Mouse (Mus musculus): ENCODE data around the gene 1700067K01Rik. TPM values are rescaled to one million over a fixed set of nuclear protein-coding genes. Genes with fewer than 3 reads are reported as not detected.
"Not testable (repeated sequence)": the region's sequence is repeated elsewhere in the genome, so short reads cannot be mapped to it uniquely, and the experiment has no call there.

1700067K01Rik gene
- total RNA-seq, 4 experiments from 2014 or later: 0.34 to 0.77 (median 0.48) TPM

DNA sequence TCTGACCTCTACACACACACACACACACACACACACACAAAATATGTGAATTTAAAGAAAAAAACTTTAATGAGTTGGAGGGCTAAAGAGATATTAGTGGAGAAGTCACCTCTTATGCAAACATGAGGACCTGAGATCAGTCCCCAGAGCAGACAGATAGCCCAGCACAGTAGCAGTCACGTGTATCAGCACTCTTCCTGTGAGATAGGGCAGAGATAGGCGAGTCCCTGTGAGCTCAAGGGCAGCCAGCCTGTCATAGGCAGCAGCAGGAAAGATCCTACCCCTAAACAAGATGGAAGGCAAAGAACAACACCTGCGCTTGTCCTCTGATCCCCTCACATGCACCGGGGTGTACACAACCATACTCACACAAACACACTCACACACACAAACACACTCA lies 18.9 kb upstream of the 1700067K01Rik start:
- DNase-seq (ENCODE audit: low spot score in 2 of 2): no peak

DNA sequence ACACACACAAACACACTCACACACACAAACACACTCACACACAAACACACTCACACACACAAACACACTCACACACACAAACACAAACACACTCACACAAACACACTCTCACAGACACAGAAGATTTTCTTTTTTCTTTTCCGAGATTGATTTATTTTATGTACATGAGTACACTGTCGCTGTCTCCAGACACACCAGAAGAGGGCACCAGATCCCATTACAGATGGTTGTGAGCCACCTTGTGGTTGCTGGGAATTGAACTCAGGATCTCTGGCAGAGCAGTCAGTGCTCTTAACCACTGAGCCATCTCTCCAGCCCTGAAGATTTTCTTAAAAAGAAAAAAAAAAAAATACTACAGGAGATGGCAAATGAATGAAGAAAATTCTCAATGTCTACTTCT lies 18.1 kb upstream of the 1700067K01Rik start:
- not testable (repeated sequence) for DNase-seq (ENCODE audit: low spot score in 2 of 2)

DNA sequence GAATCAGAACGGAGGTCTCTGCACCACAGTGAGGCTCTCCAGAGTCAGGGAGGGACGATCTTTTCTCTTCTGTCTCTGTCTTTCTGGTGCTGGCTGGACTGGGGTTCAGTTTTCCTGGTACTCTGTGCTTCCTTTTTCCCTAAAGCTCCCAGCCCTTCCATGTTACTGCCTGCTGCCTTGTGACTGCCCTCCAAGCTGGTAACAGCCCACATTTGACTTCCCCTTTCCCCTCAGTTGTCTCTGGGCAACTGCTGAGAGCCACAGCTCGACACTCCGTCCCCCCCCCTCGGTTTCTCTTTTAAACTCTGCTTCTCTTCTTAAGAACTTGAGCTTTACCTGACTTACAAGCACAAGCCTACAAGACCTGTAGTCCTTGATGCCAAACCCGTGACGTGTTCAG lies 12.1 kb upstream of the 1700067K01Rik start:
- DNase-seq (ENCODE audit: low spot score in 2 of 2): no peak

DNA sequence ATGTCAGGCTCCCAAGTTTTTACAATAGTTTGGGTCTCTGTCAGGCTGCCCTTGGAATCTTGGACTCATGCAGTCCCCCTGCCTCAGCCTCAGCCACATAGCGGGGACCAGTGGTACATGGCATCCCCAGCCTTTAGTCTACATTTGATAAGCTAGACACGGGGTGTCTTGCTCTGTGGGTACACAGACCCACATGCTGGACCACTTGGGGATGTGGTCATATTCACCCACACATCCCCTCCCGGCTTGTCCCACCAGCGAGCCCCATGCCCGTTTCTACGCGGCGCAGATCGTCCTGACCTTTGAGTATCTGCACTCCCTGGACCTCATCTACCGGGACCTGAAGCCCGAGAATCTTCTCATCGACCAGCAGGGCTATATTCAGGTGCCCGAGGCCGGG lies 11.1 kb upstream of the 1700067K01Rik start:
- no peak for DNase-seq (ENCODE audit: low spot score in 2 of 2)

DNA sequence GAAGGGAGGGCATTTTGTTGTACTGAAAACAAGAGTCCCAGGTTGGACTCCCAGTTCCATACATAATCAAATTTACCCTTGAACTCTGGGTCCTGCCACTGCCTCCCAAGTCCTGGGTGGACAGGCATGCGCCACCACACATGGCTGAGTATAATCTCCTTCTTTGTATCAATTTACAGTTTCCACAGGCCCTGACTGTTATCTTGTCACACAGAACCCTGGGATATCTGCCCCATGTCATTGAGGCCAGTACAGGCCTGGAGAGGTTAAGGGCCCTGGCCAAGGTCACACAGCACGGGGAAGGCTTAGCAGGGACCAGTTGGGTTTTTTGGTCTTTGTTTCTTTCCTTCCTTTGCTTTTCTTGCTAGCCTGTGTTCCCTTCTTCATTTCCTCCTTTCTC lies 8.8 kb upstream of the 1700067K01Rik start:
- no peak for DNase-seq (ENCODE audit: low spot score in 2 of 2)

DNA sequence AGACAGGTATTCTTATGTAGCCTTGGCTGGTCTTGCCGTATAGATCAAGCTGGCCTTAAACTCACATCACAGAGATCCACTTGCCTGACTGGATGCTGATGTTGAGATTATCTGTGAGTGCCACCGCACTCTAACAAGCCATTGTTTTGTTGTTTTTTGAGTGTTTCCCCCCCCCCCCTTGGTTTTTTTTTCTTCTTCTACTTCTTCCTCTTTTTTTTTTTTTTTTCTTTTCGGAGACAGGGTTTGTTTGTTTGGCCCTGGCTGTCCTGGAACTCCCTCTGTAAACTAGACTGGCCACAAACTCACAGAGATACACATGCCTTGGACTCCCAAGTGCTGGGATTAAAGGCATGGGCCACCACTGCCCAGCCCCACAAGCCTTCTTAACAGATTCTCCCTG lies 7.3 kb upstream of the 1700067K01Rik start:
- DNase-seq (ENCODE audit: low spot score in 2 of 2): no peak

DNA sequence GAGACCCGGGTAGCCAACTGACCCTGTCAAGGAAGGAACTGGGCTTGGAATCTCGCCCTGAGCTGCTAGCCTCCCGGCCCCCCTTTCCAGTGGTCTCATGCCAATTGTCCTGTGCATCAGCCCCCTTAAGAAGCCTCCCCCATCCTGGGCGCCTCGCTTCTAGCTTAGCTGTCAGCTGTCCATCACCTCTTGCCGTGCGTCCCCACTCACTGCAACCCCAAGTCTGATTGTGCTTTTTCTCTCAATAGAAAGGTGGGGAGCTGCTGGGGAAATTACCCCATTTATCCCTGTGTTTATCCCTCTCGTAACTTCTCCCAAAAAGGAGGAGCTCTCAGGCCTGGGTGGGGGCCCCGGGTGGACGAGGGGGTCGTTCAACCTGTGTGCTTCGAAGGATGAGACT lies 5.3 kb upstream of the 1700067K01Rik start:
- peak in 1 of 2 experiments; percentile 38 for DNase-seq (ENCODE audit: low spot score in 2 of 2)

DNA sequence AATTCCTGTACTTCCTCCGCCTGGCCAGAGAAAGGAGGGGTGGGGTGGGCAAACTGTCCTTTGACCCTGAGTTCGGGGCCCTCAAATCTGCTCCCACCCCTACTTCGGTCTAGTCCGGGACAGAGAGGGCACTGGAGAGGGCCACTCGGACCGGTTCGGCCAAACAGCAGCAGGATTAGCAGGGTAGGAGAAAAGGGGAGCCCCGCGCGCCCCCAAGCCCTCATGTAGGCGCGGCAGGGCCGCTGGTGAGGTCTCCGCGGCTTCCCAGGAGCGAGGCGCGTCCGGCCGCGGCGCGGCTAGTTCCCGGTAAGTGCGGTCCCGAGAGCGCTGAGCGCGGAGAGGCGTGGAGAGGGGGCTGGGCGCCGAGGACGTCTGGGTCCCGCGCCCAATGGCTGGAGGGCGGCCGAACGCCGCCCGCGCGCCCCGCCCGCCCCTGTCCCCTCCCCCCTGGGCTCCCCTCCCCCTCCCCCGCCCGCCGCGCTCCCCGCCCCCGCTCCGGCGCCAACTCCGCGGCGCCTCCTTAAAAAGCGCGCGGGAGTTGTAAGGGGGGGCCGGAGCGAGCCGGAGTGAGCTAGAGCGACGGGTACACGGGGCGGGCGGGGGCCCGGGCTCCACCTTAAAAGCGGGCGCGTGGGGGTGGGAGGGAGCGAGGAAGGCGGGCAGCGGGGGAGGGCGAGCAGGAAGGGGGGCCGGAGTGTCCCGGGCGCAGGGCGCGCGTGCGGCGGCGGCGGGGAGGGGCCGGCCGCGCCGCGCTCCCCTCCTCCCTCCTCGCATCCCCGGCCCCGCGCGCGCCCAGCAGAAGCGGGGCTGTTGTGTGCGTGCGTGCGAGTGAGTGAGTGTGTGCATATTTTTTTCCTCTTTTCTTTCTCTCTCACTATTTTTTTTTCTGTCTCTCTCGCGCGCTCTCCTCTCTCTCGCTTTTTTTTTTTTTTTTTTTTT lies 4.5 kb upstream of the 1700067K01Rik start:
- peak; percentile 67 to 75 for DNase-seq (ENCODE audit: low spot score in 2 of 2)

DNA sequence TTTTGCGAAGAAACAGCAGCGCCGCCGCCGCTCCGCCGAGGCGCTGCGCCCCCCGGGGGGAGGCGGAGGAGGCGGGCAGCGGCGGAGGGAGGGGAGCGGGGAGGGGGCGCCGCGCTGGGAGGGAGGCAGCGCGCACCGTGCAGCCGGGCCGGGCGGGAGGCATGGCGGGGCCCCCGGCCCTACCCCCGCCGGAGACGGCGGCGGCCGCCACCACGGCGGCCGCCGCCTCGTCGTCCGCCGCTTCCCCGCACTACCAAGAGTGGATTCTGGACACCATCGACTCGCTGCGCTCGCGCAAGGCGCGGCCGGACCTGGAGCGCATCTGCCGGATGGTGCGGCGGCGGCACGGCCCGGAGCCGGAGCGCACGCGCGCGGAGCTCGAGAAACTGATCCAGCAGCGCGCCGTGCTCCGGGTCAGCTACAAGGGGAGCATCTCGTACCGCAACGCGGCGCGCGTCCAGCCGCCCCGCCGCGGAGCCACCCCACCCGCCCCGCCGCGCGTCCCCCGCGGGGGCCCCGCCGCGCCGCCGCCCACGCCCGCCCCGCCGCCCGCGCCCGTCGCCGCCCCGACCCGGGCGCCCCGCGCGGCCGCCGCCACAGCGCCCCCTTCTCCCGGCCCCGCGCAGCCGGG lies 3.7 kb upstream of the 1700067K01Rik start, which contains the start of gene Samd1:
TSS of gene Samd1 (plus strand) at position 162 of the 631 bp plus-strand sequence.
- peak in 1 of 2 experiments; percentile 57 for DNase-seq (ENCODE audit: low spot score in 2 of 2)

DNA sequence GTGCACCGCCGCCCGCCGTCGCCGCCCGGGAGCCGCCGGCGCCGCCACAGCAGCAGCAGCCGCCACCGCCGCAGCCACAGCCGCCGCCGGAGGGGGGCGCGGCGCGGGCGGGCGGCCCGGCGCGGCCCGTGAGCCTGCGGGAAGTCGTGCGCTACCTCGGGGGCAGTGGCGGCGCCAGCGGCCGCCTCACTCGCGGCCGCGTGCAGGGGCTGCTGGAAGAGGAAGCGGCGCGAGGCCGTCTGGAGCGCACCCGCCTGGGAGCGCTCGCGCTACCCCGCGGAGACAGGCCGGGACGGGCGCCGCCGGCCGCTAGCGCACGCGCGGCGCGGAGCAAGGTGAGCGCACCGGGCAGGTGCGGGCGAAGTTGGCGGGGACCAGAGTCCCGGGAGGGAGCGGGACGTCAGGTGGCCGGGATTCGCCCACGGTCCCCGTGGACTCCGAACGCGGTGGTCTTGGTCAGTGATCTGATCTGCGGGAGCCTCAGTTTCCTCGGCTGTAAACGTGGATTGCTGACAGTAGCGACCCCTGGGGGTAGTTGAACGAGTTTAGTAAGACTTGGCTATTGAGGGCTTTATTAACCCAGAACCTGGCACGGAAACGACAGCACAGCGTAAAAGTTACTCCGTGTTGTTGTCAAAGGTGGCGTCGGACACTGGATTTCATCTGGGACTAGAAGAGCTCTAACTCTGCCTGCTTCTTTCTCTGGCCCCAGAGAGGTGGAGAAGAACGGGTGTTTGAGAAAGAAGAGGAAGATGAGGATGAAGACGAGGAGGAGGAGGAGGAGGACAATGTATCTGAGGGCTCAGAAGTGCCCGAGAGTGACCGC lies 2.9 kb upstream of the 1700067K01Rik start:
- peak in 1 of 2 experiments; percentile 53 for DNase-seq (ENCODE audit: low spot score in 2 of 2)

DNA sequence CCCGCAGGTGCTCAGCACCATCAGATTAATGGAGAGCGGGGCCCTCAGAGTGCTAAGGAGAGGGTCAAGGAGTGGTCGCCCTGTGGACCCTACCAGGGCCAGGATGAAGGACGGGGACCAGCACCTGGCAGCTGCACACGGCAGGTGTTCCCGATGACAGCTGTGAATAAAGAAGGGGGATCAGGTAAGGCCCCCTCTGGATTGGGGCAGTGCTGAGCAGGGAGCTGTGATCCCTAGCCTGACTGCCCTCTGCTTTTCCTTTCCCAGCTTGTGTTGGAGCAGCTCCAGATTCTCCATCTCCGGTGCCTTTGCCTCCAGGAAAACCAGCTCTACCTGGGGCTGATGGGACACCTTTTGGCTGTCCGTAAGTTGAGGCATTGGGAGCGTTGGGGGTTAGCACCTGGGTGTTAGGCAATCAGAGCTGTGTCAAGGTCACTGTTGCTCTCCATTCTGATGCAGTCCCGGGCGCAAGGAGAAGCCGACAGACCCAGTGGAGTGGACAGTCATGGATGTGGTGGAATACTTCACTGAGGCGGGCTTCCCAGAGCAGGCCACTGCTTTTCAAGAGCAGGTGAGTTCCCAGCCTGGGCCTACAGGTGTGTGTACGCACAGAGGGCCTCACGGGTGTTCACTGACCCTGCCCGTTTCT lies 2.1 kb upstream of the 1700067K01Rik start:
- DNase-seq (ENCODE audit: low spot score in 2 of 2): peak in 1 of 2 experiments; percentile 38

DNA sequence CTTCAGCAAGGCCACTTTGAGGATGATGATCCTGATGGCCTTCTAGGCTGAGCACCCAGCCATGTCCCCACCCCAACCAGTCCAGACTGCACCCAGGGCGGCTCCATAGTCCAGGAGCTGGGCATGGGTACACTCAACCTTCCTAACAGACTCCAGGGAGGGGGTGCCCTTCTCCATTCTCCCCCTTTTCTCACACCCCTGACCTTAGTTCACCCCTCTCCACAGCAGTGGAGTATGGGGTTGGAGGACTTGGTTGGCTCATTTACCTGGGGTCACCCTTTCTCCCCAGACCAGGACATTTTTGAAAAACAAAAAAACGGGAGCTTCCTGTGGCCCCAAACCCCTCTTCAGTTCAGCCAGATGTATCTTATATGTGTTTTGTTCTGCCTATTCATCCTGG lies 1.5 kb upstream of the 1700067K01Rik start:
- DNase-seq (ENCODE audit: low spot score in 2 of 2): no peak

DNA sequence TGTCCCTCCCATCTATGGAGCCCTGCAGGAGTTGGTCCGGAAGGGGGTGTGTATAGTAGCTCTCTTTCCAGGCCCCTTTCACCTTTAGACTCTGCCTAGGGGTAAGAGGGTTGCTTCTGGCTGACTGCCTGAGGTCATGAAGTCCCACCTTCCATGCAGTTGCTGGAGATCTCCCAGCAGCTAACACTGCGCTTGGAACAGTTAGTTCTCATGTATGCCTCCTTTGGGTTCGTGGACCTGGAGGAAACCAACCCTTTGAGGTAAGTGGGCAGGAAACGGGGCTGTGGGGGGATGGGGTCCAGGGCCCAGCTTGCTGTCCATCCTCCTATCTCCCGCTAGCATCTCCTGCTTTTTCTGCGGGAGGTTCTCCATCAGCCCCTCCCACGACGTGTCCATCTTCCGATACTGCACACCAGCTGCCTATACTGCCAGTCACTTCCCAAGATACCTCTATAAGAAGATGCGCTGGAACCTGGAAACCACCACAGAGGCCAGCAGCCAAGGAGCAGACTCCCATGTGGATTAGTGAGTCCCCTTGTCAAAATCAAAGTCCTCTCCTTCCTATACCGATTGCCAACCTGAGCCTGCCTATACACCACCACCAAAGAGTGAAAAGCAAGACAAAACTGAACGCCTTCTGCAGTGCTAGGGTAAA lies 1.8 kb downstream of the 1700067K01Rik start:
- DNase-seq (ENCODE audit: low spot score in 2 of 2): no peak

DNA sequence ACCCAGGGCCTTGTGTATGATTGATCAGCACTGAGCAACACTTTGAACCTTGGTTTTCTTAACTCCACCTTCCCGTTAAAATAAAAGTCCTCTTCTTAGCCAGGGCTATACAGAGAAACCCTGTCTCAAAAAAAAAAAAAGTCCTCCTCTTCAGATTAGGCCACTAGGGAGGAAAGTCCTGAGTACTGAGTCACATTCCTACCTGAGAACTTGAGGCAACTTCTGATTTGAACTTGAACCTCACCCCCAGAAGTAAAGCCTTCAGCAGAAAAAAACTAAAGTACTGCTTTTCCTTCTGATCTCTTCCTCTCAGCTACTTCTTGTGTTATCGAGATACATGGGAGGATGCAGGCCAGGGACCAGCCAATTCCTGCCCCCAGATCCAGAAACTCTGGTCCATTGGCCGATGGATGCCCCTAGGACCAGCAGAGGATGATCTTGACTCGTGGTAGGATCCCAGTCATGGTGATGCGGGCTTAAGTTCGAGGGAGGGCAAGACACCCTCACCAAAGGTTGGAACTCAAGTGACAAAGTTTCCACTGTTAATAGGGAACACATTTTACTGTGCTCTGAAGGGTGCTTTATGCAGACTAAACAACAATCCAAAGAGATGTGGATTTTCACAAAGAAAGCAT lies 2.4 kb downstream of the 1700067K01Rik start:
- DNase-seq (ENCODE audit: low spot score in 2 of 2): no peak

DNA sequence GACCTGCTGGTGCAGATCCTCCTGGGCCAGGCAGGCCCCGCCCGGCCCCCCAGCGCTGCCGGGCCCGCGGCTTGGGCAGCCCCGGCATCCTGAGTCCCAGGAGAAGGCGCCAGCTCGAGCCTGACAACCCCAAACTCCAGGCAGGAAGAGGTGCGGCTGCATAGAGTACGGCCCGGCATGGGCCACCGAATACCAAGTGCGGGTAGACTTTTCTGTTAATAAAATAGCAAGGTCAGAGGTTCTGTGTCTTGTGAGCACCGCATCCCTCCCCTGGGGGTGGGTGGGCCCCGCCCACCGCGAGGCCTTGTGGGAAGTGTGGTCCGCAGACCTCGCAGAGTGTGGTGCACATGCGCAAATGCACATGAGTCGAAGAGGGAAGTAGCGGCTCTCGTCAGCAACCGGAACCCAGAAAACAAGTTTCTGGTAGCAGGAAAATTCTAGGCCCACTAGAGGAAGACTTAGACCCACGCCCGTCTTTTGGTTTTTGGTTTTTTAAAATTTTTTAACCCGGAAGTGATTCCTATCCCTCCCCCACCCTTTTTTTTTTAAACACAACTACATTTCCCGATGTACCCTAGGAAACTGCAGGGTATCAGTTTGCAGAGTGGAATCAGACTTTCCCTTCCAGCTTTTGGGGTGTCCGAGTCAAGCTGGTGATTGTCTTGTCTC lies 3.4 kb downstream of the 1700067K01Rik start:
- DNase-seq (ENCODE audit: low spot score in 2 of 2): peak; percentile 87 to 94

DNA sequence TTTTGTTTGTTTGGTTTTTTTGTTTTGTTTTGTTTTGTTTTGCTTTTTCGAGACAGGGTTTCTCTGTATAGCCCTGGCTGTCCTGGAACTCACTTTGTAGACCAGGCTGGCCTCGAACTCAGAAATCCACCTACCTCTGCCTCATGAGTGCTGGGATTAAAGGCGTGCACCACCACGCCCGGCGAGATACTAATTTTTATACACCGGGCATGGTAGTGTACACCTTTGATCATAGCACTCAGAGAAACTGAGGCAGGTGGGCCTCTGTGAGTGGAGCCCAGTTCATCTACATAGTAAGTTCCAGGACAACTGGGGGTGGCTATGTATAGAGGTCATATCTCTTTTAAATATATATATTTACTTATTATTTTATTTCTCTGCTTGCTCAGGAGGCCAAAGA lies 4.2 kb downstream of the 1700067K01Rik start:
- not testable (repeated sequence) for DNase-seq (ENCODE audit: low spot score in 2 of 2)

DNA sequence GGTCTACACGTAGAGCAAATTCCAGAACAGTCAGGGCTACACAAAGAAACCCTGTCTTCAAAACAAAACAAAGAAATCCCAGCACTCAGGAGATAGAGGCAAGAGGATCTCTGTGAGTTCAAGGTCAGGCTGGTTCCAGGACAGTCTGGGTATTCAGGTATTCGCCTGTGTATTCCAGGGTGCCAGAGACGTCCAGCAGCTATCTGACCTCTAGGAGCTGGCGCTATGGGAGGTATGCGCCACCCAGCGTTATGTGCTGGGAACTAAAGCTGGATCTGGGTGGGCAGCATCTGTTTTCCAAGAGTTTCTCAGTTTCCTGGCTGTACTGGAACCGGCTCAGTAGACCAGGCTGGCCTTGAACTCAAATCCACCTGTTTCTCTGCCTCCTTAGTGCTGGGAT lies 7.1 kb downstream of the 1700067K01Rik start:
- DNase-seq (ENCODE audit: low spot score in 2 of 2): no peak

DNA sequence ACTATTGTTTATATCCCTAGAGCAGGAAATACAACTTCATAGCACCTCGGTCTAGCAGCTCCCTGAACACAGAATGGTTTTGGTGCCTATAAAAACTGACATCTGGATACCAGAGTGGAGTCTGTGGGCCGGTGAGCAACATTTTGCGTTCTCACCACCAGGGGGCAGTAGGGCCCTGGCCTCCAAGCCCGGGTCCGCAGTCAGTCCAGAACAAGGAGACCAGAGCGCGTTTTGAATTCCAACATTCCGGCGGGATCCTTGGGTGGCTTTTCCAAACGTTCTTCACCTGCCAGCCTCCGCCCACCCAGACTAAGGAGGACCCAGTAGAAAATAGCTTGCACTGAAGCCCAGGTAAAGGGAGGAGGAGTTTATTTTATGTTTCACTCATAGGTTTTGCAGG lies 8.6 kb downstream of the 1700067K01Rik start:
- peak; percentile 64 to 81 for DNase-seq (ENCODE audit: low spot score in 2 of 2)

All from left cerebral cortex, adult 8-10 months (tissue).